Mouse (Mus musculus): ENCODE measurements around the gene Cry2. TPM values are rescaled to one million over a fixed set of nuclear protein-coding genes. Genes with fewer than 3 reads are reported as not detected.

Cry2 gene
- polyA plus RNA-seq, 1 experiment from 2014 or later = 10.0 TPM

DNA sequence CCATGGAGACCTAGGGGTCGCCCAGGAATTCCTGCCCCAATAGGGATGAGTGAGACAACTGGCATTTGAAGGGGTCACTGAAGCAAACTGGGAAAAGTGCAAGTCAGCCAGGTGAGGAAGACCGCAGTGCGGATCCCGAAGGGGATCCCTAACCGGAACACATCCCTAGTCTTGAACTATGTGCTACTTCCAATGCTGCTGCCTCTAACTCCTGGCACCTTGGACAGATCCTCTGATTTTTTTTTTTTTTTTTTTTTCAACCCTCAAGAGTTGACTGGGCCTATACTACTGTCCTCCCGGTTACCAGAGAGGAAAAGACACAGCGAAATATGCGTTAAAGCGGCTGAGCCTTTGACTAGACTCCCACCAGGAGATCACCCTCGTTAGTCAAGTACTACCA, 44.2 kb downstream of the Cry2 start:
- 14% methylated on average over 10 of the region's 10 CpGs for WGBS
- Histone ChIP-seq H3K36me3 (ENCODE audit: control insufficient read depth, insufficient read depth) (peaks cover 11% of the 10 kb centered on the region; the same call in 1 of the 2 replicates), H3K4me1 (replicated peaks; ENCODE audit: control insufficient read depth, insufficient read depth, low read length) (0 out of 2 replicates have a peak, but pooled peaks cover 3% of the 10 kb centered on the region), H3K4me3 (ENCODE audit: low read depth, low read length) (peak overlapping the region; percentile 58), H3K27ac (ENCODE audit: low read depth, low read length) (peak overlapping the region; percentile 35; the same call in 1 of the 2 replicates), H3K4me2 (replicated peaks; ENCODE audit: low read depth) (peak overlapping the region; percentile 76), H3K27me3 (replicated peaks; ENCODE audit: control insufficient read depth, insufficient read depth, low read length) (peaks cover 15% of the 10 kb centered on the region), H3K9me3 (ENCODE audit: control insufficient read depth) (no peaks in the 10 kb centered on the region), H3K9ac (ENCODE audit: low read depth, low read length) (0 out of 2 replicates have a peak overlapping the region, but pooled peaks have one; percentile 42)
- TF ChIP-seq CTCF (IDR thresholded peaks at IDR 0.05; ENCODE audit: low read depth) = no peak
- ATAC-seq = peak; percentile 2; the same call in 1 of the 2 replicates

DNA sequence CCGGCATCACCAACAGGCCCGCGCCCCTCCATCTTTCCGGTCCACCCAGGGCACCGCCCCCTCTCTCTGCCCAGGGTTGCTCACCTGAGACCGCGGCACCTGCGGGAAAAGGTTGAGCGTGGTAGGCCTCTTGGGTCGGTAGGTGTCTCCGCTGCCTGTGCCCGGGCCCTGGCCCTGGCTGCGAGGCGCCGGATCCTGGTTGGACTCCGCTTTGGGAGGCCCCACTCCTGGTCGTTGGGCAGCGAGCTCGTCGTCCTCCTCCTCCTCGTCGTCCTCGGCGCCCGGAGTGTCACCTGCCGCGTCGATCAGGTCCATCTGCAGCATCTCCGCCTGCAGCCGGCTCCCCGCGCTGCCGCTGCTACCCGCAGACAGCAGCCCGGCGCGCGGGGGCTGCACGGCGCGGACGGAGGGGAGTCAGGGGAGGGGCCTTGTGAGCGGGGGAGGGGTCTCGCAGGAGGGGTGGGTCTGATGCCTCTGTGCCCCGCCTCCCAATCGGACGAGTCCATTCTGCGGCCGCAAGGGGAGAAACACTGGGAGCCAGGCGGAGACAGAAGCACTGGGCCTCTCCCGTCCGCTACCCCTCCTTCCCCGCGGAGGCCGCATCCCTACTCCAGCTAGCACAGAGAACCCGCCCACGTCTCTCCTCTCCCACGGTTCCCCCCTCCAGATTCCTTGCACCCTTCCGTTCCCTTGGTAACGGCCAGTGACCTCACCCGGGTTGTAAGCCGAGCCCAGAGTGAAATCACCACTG, 44.8 kb downstream of the Cry2 start:
- ATAC-seq = peak; percentile 68
- no peaks in the 10 kb centered on the region for H3K9me3 ChIP-seq (ENCODE audit: control insufficient read depth)
- H3K4me3 ChIP-seq (ENCODE audit: low read depth, low read length) = peak overlapping the region; percentile 58
- H3K4me2 ChIP-seq (replicated peaks; ENCODE audit: low read depth) = peak overlapping the region; percentile 76
- peaks cover 11% of the 10 kb centered on the region; the same call in 1 of the 2 replicates for H3K36me3 ChIP-seq (ENCODE audit: control insufficient read depth, insufficient read depth)
- H3K4me1 ChIP-seq (replicated peaks; ENCODE audit: control insufficient read depth, insufficient read depth, low read length) = 0 out of 2 replicates have a peak, but pooled peaks cover 3% of the 10 kb centered on the region
- H3K9ac ChIP-seq (ENCODE audit: low read depth, low read length) = peak overlapping the region; percentile 42; the same call in 1 of the 2 replicates
- peaks cover 15% of the 10 kb centered on the region for H3K27me3 ChIP-seq (replicated peaks; ENCODE audit: control insufficient read depth, insufficient read depth, low read length)
- under 1% methylated on average over 59 of the region's 62 CpGs for WGBS
- H3K27ac ChIP-seq (ENCODE audit: low read depth, low read length) = peak overlapping the region; percentile 35; the same call in 1 of the 2 replicates
- TF ChIP-seq CTCF (IDR thresholded peaks at IDR 0.05; ENCODE audit: low read depth) = no peak

DNA sequence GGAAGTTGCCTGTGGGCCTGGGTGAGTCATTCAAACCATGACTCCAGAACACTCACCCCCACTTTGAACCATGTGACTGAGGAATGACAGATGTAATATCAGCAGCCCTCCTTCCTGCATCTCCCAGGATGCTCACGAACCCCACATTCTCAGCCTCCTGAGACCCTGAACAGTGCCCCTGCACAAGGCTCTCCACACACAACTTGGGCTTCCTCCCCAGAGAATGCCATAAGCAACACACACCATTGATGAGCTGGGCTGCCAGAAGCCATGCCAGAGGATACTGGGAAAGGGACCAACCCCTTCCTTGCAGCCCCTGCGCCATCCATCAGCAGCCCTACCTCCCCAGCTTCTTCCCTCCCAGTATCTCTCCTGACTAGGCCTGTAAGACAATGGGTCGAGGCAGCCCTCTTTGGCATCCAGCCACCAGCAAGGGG, 45.7 kb downstream of the Cry2 start:
- TF ChIP-seq CTCF (IDR thresholded peaks at IDR 0.05; ENCODE audit: low read depth) = no peak
- Histone ChIP-seq H3K4me1 (replicated peaks; ENCODE audit: control insufficient read depth, insufficient read depth, low read length) (0 out of 2 replicates have a peak, but pooled peaks cover 3% of the 10 kb centered on the region), H3K9me3 (ENCODE audit: control insufficient read depth) (no peaks in the 10 kb centered on the region), H3K27ac (ENCODE audit: low read depth, low read length) (no peak overlapping the region), H3K4me3 (ENCODE audit: low read depth, low read length) (no peak overlapping the region), H3K9ac (ENCODE audit: low read depth, low read length) (no peak overlapping the region), H3K36me3 (ENCODE audit: control insufficient read depth, insufficient read depth) (peaks cover 11% of the 10 kb centered on the region; the same call in 1 of the 2 replicates), H3K27me3 (replicated peaks; ENCODE audit: control insufficient read depth, insufficient read depth, low read length) (peaks cover 10% of the 10 kb centered on the region), H3K4me2 (replicated peaks; ENCODE audit: low read depth) (peak overlapping the region; percentile 76; the same call in 1 of the 2 replicates)
- no peak for ATAC-seq
- WGBS = 50% methylated on average over 3 of the region's 3 CpGs

DNA sequence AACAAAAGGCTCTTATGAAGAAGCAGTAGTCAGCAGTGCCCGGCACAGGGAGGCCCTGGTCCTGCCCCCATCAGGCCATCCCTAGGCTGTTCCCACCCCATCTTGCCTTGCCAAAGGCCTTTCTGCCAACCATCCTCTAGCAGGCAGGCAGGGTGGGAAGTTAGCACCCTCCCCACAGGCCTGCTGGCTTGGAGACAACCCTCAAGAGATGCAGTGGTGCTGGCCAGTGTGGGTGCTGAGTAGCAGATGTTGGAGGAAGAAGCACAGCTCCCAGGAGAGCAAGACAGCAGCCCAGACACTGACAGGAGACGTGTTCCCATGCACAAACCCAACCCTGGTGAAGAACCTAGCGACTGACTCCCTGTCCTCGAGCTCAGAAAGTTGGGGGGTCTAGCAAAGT, 46.2 kb downstream of the Cry2 start:
- no peak overlapping the region for H3K4me3 ChIP-seq (ENCODE audit: low read depth, low read length)
- no peak overlapping the region for H3K9ac ChIP-seq (ENCODE audit: low read depth, low read length)
- H3K4me1 ChIP-seq (replicated peaks; ENCODE audit: control insufficient read depth, insufficient read depth, low read length) = 0 out of 2 replicates have a peak, but pooled peaks cover 3% of the 10 kb centered on the region
- peaks cover 15% of the 10 kb centered on the region for H3K36me3 ChIP-seq (ENCODE audit: control insufficient read depth, insufficient read depth)
- WGBS = 84% methylated on average over 4 of the region's 4 CpGs
- H3K4me2 ChIP-seq (replicated peaks; ENCODE audit: low read depth) = no peak overlapping the region
- H3K27me3 ChIP-seq (replicated peaks; ENCODE audit: control insufficient read depth, insufficient read depth, low read length) = peaks cover 7% of the 10 kb centered on the region
- H3K9me3 ChIP-seq (ENCODE audit: control insufficient read depth) = no peaks in the 10 kb centered on the region
- no peak for ATAC-seq
- TF ChIP-seq CTCF (IDR thresholded peaks at IDR 0.05; ENCODE audit: low read depth) = no peak
- no peak overlapping the region; the same call in 1 of the 2 replicates for H3K27ac ChIP-seq (ENCODE audit: low read depth, low read length)

DNA sequence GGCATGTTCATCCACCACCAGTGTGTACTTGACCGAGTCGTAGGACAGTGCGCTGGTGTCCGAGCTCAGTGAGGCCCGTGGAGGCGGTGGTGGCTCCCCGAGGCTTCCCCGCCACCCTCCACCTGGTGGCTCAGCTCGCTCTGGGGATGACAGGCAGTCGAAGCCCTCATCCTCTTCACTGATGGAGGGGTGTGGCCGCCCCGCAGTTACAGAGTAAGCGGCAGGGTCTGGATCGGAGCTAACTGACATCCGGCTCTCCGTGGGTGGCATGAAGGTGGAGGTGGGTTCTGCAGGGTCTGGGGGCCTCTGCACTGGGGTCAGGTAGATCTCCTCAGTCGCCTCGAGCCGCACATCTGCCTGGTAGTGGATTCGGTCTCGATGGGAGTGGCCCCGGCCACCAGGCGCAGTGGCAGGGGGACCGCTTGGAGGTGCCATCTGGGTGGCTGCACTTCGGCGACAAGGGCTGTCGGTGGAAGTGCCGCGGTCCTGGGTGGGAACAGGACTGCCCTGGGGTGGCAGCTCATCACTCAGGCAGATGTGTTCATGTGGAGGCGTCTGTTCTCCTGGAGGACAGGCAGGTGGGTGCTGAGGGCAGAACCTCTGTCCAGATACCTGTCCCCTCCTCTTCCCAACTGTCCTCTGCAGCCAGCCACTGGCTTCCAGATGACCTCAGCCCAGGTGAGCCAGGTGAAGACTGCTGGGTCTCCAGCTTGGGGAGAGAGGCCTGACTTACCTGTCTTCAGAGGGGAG, 46.8 kb downstream of the Cry2 start:
- Histone ChIP-seq H3K27me3 (replicated peaks; ENCODE audit: control insufficient read depth, insufficient read depth, low read length) (peaks cover 4% of the 10 kb centered on the region), H3K4me1 (replicated peaks; ENCODE audit: control insufficient read depth, insufficient read depth, low read length) (0 out of 2 replicates have a peak, but pooled peaks cover 3% of the 10 kb centered on the region), H3K4me3 (ENCODE audit: low read depth, low read length) (no peak overlapping the region), H3K9me3 (ENCODE audit: control insufficient read depth) (no peaks in the 10 kb centered on the region), H3K27ac (ENCODE audit: low read depth, low read length) (no peak overlapping the region), H3K9ac (ENCODE audit: low read depth, low read length) (no peak overlapping the region), H3K4me2 (replicated peaks; ENCODE audit: low read depth) (no peak overlapping the region), H3K36me3 (ENCODE audit: control insufficient read depth, insufficient read depth) (peaks cover 21% of the 10 kb centered on the region)
- no peak for TF ChIP-seq CTCF (IDR thresholded peaks at IDR 0.05; ENCODE audit: low read depth)
- ATAC-seq = no peak
- 92% methylated on average over 30 of the region's 30 CpGs for WGBS
